Mouse (Mus musculus) erythroblast, embryonic 14.5 days (primary cell): ENCODE results near the gene Gins3.

Experiments used
- GATA1 ChIP-seq: IDR thresholded peaks from 2 replicates; pipeline ENCODE4 v1.6.1; 2012; ENCODE audit warnings: low read length, inconsistent platforms, mixed read lengths
- TAL1 ChIP-seq: IDR thresholded peaks from 3 replicates; pipeline ENCODE4 v1.6.1; 2012; ENCODE audit warnings: low read length, inconsistent platforms, mixed read lengths

- TF ChIP-seq TAL1: no peak
- no peak for TF ChIP-seq GATA1
Observed at GRCm38 (mm10) chr8:95668163-95668958, 35.1 kb downstream of the Gins3 start.
